Mouse (Mus musculus) heart, postnatal 25 days (tissue): ENCODE measurements around the gene Duoxa1. TPM values are rescaled to one million over a fixed set of nuclear protein-coding genes. Genes with fewer than 3 reads are reported as not detected.
"Not testable (repeated sequence)": the region's sequence is repeated elsewhere in the genome, so short reads cannot be mapped to it uniquely, and the experiment has no call there.

Experiments used
- DNase-seq: peaks from one replicate; pipeline ENCODE4 v3.0.0; 2022; ENCODE audit warnings: low spot score
- intact Hi-C: fragments of 180-260 bp; cut with DNase I; formaldehyde crosslinking; loops from one replicate; pipeline ENCODE4 v1.15.1; 2025
- total RNA-seq, 2 experiments: library from RNA; stranded (reverse); gene quantifications; 2 replicates each; pipeline ENCODE4 v1.2.3; 2021

Duoxa1 gene
- total RNA-seq, 2 experiments from 2014 or later = 0.28 to 0.29 TPM

DNA sequence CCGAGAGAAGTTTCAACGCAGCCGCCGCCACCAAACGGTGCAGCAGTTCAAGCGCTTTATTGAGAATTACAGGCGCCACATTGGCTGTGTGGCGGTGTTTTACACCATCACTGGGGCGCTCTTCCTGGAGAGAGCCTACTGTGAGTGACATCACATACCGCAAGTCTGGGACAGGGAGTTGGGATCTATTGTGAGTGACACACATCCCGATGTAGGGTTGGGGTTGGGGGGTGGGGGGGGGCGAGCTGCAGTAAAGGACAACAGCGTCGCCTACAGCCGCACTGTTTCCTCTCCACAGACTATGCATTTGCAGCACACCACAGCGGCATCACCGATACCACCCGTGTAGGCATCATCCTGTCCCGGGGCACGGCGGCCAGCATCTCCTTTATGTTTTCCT is 23.8 kb upstream of the Duoxa1 start:
- DNase-seq = no peak
- intact Hi-C loops = no loop called here

DNA sequence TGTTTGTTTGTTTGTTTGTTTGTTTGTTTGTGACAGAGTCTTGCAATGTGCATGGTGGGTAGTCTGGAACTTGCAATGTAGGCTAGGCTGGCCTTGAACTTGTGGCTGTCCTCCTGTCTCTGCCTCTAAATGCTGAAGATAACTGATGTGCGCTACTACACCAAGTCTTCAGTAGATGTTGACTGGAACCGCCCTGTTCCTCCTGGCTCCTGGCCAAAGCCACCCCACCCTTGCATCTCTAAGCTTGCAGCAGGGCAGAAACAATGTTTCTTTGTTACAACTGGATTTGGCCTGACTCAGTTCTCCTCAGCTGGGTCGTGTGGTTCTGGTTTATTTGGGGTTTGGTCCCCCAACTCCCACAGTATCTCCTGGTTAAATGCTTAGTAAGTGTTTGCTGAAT is 20.6 kb upstream of the Duoxa1 start:
- intact Hi-C loops = no loop called here
- DNase-seq = no peak

DNA sequence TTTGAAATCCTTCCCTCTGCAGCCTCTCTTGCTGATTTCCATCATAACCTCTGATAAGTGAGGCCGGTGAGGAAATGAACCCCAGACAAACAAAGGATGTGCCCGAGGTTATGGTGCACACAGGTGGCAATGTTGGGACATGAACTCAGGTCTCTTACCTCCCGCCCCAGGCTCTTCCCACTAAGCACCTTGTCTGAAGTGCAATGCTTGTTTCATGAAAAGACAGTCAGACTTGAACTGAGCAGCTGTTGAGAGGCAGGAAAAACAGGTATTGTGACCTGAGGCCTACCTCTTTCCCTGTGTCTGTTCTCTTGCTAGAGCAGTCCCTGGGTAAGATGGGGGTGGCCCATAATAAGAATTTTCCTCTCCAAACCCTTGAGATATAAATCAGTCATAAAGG is 18.7 kb upstream of the Duoxa1 start:
- no peak for DNase-seq
- intact Hi-C loops = no loop called here

DNA sequence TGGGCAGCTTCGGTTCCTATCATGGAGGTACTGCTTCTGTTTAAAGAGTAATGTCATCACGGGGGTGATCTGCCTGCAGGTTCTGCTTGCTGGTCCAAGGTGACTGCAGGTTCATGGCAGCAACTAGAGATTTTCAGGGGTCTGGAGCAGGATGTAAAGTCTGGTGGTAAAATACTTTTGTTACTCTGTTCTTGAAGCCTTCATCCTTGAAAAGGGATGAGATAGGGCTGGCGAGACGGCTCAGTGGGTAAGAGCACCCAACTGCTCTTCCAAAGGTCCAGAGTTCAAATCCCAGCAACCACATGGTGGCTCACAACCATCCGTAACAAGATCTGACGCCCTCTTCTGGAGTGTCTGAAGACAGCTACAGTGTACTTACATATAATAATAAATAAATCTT is 16.8 kb upstream of the Duoxa1 start:
- DNase-seq, intact Hi-C loops: not testable (repeated sequence)

DNA sequence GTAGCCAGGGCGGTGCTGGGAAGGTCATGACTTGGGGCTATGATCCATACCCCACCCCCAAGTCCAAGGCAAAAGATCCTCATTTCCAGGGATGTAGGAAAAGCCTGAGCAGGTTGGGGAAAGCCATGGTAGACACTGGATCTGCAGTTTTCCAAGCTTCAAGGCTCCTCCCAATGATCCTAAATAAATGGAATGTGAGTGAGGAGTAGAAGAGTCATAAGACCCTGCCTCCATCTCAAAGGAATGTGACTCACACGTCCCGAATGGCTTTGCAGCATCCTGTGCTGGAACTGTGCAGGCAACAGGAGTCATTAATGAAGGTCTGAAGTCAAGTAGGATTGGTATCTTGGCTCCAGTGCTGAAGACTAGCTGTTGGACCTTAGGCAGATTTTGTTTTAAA is 14.5 kb upstream of the Duoxa1 start:
- intact Hi-C loops = no loop called here
- DNase-seq = no peak

DNA sequence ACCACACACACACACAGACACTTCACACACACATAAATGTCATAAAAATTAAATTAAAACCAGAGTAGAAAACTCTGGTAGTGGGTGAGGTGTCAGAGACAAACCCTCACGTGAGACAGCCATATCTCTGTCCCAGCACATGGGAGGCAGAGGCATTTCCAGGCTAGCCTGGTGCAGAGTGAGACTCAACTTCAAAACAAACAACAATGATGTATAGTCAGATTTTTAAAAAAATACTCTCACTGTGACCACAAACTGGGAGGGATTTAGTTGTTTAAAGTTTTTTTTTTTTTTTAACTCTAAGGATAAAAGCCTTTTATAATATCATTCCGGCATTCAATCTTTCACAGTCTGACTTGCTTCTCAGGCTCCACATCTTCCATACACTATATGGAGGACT is 11.8 kb upstream of the Duoxa1 start:
- intact Hi-C loops = no loop called here
- no peak for DNase-seq

DNA sequence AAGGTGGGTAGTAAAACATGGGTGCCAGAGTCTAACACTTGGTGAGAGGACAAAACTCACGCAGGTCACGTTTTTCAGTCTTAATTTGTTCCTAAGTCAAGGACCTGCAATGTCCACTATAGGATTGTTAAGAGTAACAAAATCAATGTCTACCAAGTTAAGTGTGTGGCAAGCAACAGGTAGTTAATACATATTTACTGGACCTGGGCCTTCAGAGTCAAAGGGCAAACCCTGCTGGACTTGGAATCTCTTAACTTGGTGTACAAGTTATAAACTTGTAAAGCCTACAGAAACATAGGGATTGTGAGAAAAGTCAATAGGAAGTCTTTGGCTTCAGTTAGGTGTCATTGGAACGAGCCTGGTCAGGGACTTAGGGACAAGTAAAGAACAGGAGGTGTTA is 11.1 kb upstream of the Duoxa1 start:
- intact Hi-C loops = no loop called here
- DNase-seq = no peak

DNA sequence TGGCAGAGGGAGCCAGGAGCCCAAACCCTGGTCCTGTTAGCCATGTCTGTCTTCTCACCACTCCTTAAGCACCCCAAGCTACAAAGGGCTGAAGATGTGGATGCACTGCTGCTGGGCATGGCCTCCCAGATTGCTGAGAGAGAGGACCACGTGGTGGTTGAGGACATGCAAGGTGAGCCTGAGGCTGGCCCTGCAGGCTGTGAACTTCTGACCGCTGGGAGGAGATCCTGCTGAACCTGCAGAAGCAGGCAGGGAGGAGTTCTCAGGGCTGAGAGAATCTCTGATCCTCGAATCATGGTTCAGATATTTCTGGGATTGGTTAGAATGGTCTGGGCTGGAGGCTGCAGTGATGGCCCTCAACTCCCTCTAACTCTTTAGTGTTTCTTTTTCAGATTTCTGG is 10.4 kb upstream of the Duoxa1 start:
- intact Hi-C loops = no loop called here
- no peak for DNase-seq

DNA sequence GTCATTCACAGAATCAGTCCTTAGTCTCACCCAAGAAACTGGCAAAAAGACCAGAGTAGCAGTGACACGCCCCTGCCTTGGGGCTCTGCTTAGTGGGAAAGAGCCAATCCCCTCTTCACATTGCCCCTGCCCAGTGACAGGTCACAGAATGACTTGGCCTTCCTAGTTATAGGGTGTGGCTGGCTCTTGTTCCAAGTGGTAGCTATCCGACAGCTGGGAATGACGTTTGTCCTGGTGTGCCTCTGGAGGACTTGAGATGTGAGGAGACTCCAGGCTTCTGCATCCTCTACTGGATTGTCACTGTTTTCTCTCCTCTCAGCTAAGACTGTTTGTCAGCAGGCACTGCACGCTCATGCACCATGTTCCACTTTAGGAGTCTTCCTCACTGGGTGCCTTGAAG is 3.9 kb upstream of the Duoxa1 start:
- DNase-seq = no peak
- intact Hi-C loops = no loop called here

DNA sequence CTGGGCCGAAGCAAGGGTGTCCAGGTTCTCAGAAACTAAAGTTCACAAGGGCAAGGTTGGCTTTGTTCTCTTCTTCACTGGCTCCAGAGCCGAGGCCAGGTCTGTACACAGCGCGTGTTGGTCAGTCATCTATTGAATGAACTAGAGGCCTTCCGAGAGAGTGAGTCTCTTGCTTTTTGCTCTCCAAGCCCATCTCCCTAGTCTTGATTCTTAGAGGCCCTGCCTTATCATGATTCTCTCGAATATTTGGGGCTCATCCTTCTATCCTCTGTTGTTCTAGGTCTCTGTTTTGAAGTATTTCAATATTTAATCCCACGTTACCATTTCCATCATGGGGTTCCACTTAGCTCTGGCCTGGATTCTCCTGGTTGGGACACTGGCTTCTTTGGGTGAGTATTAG is 1.8 kb upstream of the Duoxa1 start, which contains the start of gene Duox1:
Gene Duox1, plus strand, starts transcription at position 301 of the 400 bp plus-strand sequence.
- intact Hi-C loops = no loop called here

DNA sequence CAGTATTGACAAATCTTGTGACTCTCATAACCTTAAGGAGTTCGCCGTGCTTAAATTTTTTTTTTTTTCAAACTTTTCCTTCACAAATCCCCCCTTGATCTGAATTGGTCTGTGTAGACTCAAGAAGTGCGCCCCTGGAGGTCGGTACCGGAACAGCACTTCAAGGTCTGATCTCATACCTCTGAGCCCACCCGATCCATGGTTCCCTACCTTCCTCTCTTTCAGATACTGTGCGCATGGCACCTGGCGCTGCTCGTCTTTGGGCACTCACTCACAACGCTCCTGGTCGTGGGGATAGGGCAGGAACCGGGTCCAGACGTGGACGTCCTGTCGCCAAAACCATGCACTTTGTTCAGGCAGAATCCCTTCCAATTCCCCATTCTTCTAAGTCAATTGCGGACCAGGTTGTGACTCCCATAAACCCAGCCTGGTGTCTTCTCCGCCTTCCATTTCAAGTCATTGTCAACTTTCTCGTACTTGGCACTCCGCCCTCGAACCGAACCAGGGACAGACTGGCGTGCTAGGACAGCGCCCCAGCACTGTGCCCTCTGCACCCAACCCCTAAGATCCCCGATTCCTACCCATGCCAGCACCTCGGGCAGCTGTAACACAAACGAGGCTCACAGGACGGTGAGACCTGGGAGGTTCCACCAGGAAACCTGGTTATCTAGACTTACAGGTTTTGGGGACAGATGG is 660 bp downstream of the Duoxa1 start:
- intact Hi-C loops = no loop called here
- DNase-seq = no peak

More for the DNA sequence above, 1.8 kb upstream of the Duoxa1 start, which contains the start of gene Duox1:
- DNase-seq = no peak

DNA sequence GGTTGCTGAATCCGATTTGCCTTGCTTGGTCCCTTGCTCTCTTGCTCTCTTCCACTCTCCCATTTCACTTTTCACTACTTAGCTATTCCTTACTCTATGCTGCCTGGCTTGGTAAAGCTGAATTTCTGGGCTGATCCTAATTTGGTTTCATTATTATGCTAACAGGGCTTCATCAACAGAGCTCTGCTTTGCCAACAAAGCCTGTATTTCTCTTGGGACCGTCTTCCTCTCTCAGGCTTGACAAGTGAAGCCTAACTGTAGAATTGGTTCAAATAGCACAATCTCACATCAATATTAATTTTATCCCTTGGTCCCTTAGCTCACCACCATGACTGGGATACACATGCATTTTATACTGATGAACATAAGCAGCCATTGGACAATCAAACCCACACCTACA is 2.0 kb downstream of the Duoxa1 start:
- intact Hi-C loops = no loop called here

DNA sequence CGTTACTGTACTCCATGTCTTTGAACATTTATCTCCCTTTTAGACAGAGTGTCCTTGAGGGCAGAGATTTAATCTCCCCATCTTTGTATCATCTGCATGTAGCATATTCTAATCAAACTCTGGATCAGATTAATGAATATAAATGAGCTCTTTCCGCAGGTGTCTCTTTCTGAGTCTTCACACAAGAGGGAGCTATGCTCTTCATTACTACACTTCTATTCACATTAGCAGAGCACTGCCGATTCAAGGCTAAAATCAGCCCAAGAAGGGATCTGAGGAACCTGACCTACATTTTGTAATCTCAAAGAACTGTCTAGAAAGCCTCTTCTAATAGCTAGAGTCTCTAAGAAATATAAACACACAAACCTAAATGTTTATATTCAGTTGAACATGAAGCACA is 3.9 kb downstream of the Duoxa1 start:
- intact Hi-C loops = no loop called here
- no peak for DNase-seq

More for the DNA sequence above, 2.0 kb downstream of the Duoxa1 start:
- no peak for DNase-seq

DNA sequence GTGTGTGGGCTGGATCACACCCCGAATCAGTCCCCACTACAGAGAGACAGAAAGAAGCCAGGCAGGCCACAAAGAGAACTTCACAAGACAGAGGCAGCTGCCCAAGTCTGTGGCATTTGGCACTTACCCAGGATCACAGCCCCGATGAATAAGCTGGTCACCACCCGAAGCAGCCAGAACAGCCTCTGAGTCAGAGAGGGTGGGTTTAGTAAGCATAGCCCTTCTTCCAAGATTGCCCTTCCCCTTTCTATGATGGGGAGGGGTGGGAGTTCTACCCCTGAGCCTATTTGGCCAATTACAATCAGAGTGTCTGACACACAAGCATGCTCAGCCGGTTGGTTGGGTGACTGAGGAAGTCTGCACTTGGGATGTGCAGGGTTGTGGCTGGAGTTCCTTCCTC is 7.3 kb downstream of the Duoxa1 start:
- intact Hi-C loops = no loop called here
- DNase-seq = no peak

DNA sequence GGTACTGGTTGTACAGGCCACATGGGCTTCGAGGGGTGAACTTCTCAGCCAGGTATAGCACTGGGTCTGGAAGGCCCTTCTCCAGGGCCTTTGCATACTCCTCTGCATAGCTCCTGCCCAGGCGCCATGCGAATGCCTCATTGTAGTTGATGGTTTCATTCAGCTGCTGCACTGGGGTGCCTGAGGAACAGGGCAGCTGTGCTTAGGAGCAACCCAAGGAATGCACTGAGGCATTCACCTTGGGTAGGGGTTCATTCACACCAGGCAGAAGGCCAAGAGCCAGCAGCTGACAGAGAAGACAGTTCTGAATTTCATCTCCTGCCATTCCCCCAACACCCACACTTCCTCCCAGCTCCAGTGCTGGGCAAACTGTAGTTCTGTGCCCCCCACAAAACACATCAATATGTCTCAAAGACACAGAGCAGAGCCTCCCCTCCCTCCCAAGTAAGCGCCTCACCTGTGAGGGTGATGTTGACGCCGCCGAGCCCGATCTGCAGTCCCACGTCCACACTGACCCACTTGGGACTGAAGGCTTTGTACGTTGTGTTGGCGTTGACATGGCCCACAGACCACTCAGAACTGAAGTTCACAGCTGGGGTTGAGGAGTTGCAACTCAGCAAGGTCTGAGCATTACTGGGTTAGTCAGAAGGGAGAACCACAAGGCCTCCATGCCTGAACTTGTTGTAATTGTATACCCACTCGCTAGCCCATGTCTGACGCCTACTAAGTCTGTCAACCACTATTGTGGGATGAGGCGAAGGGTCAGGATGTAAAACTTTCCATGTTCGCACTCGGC is 8.2 kb downstream of the Duoxa1 start:
- DNase-seq = no peak
- intact Hi-C loops = no loop called here

DNA sequence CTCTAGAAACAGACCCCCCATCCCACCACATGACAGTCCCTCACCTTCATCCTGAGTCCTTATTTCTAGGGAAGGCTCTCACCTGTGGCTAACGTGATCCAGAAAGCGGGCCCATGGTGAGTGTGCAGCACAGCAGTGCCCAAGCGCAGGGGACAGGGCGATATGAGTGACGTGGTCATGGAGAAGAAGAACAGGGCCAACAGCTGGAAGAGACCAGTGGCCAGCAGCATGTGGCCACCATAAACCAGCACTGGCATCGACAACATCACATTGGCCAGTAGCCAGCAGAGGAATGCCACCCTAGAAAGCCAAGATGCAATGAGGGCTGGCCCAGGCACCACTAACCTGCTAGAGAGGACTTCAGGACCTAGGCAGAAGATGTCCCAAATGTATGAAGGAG is 9.0 kb downstream of the Duoxa1 start:
- intact Hi-C loops = no loop called here
- DNase-seq = no peak

DNA sequence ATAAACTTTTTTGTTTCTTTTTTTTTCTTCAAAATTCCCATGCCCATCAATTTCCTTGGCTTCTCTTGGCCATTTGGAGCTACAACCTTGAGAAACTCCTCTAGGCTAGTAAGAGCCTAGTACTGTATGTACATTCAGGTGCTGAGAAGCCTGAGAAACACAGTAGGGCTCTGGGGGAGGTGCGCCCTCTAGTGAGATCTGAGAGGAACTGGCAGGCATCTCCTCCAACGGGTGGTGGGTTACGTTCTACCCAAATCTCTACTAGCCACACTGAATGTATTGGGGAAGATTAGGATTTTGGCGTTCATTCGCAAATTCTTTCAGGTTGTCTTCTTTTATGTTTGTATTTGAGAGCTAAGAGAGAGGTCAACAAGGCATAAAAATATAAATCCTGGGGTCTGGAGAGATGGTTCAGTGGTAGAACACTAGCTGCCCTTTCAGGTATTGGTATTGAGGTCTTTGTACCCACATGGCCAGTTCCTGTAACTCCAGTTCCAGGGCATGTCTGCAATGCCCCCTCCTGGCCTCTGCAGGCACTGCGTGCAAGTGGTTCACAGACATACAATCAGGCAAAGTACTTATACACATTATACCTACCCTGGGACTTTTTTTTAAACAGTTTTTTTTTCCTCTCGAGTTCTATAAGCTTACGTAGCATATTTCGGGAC is 10.8 kb downstream of the Duoxa1 start:
- DNase-seq = no peak
- intact Hi-C loops = no loop called here

DNA sequence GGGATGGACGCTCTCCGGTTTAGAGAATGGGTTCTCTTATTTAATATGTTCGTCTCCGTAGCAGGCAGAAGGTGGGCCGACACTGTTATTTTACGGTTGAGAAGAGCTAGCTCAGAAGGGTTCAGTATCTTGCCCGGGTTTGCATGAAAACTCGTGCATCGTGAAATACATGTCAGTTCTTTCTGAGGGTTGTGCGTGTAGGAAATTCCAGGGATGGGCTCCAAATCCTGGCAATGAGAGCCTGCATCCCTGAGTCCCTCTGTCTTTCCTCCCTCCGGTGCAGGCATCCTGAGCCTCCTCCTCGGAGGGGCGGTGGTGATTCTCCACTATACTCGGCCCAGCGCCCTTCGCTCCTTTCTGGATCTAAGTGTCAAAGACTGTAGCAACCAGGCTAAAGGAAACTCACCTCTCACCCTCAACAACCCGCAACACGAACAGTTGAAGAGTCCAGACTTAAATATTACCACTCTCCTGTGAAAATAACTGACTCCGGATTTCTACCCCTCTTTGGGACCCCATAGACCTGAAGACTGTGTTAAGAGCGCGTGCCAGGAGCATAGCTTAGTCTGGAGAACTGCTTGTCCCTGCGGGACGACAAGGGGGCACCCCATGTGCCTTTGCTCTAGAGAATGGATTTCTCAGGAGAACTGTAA is 11.5 kb downstream of the Duoxa1 start:
- no peak for DNase-seq
- intact Hi-C loops = loop anchor here (2.0 kb wide), 1 partner anchor 107 kb away; no protein-coding TSS in a partner anchor

DNA sequence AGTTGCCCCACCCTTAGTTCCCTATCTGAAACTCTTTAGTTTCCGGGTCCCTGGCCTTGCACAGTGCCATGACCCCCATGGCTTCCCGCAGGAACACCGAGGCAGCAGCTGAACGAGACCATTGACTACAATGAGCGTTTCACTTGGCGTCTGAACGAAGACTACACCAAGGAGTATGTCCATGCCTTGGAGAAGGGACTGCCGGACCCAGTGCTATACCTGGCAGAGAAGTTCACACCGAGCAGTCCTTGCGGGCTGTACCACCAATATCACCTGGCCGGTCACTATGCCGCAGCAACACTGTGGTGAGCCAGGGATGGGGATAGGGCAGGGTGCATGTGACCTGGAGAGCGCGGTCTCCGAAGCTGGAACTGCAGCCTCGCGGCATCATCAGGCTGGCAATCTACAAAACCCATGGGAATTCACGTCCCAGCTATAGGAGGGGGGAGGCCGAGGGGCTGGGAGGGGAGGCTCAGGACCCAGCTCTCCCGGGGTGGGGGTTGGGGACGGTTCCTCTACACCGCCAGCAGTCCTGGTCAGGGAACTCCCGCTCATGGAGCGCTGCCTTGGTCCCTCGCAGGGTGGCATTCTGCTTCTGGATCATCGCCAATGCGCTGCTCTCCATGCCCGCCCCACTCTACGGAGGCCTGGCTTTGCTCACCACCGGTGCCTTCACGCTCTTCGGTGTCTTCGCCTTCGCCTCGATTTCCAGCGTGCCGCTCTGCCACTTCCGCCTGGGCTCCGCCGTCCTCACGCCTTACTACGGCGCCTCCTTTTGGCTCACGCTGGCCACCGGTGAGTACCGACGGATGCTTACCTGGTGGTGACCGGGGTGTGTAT is 12.2 kb downstream of the Duoxa1 start:
- DNase-seq = no peak
- intact Hi-C loops = loop anchor here (2.0 kb wide), 1 partner anchor 106 kb away; no protein-coding TSS in a partner anchor
